Mouse (Mus musculus): Measurements from ENCODE around the gene Gm10226. TPM values are rescaled to one million over a fixed set of nuclear protein-coding genes. Genes with fewer than 3 reads are reported as not detected.
"Not testable (repeated sequence)": the region's sequence is repeated elsewhere in the genome, so short reads cannot be mapped to it uniquely, and the experiment has no call there.

The Gm10226 gene
- total RNA-seq (2021) (1 to 10 TPM; 3.9 to 7.2 TPM), polyA plus RNA-seq (2012; rRNA removed) (not detected in 2 replicates)
- long read RNA-seq: 0 reads

GRCm38 (mm10) chr17:21691560-21691959, at the start of gene Gm10226:
Gene Gm10226, plus strand, starts transcription at chr17:21691860.
- no peak for DNase-seq

- DNase-seq: peak; percentile 85
These were observed 42.9 kb upstream of the Gm10226 start for GRCm38 (mm10) chr17:21648791-21649190.

DNA sequence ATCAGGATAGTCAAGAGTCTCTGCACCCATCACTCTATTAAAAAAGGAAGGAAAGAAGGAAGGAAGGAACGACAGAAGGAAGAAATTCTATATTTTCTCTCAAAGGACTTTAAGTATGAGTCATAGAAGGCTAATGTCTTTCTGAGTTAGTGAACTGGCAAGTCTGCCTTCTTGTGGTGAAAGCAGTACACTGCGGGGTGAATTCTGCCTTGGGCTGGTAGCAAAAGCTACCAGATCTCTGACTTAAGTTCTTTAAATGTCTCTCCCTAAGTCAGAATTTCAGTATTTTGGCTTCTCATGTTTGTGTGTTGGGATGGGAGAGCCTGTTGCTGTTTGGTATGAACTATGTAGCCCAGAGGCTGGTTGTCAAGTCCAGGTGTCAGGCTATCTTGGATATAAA, 41.7 kb upstream of the Gm10226 start:
- no peak for DNase-seq

DNA sequence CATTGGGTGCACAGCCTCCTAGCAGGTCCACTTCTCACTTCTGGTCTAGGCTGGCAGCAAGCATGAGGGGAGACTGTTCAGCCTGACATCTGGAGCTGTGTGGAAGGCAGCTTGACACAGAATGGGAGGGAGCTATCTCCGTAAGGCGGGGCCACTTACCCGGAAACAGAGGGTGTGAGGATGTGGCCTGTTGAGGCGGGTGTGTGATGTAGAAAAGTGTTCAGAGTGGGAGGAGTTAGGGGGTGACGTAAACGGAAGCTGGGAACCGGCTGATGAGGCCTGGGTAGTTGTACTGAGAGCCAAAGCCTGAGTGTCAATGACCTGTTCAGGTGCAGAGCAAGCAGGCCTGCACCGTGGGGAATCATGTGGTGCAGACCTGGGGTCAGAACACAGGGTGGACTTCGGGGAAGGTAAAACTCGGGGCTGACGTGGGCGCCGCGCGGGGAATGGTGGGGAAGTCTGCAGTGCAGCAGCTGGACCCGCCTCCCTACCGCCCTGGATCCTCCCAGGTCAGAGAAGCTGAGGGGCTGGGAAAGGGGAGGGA, 41.2 kb upstream of the Gm10226 start, which contains the start of gene Zfp983:
Gene Zfp983, plus strand, starts transcription at position 261 of the 544 bp plus-strand sequence.
- peak; percentile 89 for DNase-seq

DNA sequence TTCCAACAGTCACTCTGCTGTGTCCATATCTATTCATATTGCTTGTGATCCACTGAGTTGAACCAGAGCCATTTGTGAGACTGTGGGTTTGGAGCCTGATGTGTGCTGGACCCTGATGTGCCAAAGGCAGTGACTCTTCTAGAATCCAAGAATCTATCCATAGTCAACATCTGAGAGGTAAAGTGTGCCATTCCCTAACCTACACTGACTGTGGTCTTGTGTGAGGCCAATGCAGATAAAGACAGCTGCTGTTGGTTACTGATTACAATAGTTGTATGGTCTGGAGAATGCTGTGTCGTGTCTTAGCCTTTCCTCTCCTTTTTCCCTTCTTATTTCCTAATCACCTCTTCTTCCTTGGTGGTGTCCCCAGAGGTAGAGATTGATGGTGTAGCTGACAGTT, 12.8 kb upstream of the Gm10226 start:
- not testable (repeated sequence) for DNase-seq

DNA sequence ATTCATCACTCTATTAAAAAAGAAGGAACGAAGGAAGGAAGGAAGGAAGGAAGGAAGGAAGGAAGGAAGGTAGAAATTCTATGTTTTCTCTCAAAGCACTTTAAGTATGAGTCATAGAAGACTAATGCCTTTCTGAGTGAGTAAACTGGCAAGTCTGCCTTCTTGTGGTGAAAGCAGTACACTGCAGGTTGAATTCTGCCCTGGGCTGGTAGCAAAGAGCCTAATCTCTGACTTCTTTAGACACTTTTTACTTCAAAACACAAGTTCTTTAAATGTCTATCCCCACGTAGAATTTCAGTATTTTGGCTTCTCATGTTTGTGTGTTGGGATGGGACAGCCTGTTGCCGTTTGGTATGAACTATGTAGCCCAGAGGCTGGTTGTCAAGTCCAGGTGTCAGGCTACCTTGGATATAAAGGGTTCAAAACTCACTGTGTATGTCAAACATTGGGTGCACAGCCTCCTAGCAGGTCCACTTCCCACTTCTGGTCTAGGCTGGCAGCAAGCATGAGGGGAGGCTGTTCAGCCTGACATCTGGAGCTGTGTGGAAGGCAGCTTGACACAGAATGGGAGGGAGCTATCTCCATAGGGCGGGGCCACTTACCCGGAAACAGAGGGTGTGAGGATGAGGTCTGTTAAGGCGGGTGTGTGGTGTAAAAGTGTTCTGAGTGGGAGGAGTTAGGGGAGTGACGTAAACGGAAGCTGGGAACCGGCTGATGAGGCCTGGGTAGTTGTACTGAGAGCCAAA, 12.2 kb upstream of the Gm10226 start:
- DNase-seq: peak; percentile 93

DNA sequence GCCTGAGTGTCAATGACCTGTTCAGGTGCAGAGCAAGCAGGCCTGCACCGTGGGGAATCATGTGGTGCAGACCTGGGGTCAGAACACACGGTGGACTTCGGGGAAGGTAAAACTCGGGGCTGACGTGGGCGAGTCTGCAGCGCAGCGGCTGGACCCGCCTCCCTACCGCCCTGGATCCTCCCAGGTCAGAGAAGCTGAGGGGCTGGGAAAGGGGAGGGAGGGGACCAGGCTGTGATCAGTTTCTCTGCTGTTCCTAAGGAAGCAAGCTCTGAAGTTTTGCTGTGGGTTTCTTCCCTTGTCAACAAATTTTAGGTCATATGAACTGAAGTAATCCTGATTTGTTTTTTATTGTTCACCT, 11.7 kb upstream of the Gm10226 start:
- not testable (repeated sequence) for DNase-seq

DNA sequence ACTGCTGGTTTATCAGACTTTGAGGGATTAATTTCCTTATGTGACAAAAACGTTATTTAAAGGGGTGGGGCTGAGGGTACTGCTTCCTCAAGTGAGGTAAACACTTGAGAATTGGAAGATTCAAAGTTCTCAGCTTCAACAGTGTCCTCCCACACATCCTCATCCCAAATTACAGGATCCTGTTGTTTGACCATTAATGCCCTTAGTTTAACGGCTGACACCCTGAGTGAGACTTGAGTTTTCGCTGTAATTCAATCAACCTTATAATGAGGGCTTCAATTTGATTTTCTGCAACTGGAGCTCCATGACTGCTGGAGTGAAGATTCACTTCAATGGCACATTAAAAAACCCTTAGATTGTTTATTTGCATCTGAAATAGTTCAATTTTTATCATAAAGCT, 1.7 kb downstream of the Gm10226 start:
- DNase-seq: no peak

GRCm38 (mm10) chr17:21696073-21696472, 4.4 kb downstream of the Gm10226 start:
- DNase-seq: no peak

- no peak for DNase-seq
These were observed 10.9 kb downstream of the Gm10226 start for GRCm38 (mm10) chr17:21702281-21703240.

GRCm38 (mm10) chr17:21703414-21703813, 11.8 kb downstream of the Gm10226 start:
- no peak for DNase-seq

DNA sequence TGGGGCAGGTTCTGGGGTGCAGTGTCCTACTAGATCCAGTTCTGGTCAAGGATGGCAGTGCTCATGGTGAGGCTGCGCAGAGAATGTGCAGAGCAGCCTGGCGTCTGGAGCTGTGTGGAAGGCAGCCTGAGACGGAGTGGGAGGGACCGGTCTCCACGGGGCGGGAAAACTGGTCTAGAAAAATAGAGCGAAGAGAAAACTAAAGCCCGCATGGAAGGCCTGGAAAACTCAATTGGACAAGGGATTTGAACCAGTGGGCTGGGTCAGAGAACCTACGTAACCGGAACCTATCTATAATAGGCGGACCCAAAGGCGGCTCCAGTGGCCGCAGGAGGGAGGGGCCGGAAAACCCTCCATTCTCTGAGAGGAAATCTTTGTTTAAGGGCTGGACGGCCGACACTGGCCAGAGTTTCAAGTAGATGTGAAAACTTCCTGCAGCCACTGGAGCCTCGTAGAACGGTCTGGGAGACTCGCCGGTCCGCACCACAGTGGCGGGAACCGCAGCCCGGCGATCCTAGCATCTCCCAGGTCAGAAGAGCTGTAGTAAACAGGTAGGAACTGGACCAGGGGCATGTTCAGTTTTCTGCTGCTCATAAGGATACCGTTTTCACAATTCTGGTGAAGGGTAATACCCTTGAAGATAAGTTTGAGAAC, 15.8 kb downstream of the Gm10226 start, which contains the start of gene Zfp760:
Gene Zfp760, plus strand, starts transcription at position 399 of the 654 bp plus-strand sequence.
- peak; percentile 91 for DNase-seq

- DNase-seq: no peak
These were observed 16.7 kb downstream of the Gm10226 start for GRCm38 (mm10) chr17:21708401-21708800.

DNA sequence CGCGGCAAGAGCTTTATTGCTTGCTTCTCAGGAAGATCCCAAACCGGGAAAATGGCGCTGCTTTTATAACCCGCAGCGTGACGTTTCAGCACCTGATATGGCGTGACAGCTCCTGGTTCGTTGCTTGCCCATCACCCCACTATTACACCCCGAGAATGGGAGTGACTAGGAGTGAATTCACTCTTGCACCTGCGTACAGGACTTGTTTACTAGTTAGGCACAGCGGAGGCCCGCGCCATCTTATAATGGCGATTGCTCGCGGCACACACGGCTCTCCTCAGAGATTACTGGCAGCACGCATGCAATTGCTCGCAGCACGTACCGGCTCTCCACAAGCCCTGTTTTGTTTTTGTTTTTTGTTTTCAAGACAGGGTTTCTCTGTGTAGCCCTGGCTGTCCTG, 38.8 kb downstream of the Gm10226 start, which contains the start of gene Zfp229:
Gene Zfp229, plus strand, starts transcription at position 301 of the 400 bp plus-strand sequence.
- DNase-seq: not testable (repeated sequence)

DNA sequence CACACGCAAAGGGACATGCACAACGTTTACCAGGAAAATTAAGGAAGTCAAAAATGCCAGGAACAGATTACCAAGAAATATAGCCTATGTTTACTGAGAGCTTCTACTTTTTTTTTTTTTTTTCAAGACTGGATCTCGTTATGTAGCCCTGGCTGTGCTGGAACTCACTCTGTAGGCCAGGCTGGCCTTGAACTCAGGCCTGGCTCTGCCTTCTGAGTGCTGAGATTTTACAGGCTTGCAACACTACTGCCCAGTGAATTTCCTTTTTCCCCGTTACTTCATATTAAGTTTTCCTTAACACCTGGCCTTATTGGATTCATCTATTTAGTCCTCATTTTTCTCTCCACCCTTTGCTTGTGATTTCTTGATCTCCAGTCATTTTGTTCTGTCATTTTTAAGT, 41.4 kb downstream of the Gm10226 start:
- DNase-seq: peak; percentile 4

GRCm38 (mm10) chr17:21733529-21734031, 41.9 kb downstream of the Gm10226 start:
- DNase-seq: peak; percentile 86

Other genes starting within 250 kb of the Gm10226 start
- gene Zfp51, start 241.5 kb upstream of the Gm10226 start, total RNA-seq (2021): 1 to 10 TPM; 6.3 to 9.7 TPM
- 0.06 and 0.07 TPM in 2 replicates for gene Zfp51, start 241.5 kb upstream of the Gm10226 start, polyA plus RNA-seq (2012; rRNA removed)
- gene Zfp53, start 202.9 kb upstream of the Gm10226 start, total RNA-seq (2021): 1 to 10 TPM; 3.2 to 4.3 TPM
- gene Zfp53, start 202.9 kb upstream of the Gm10226 start, polyA plus RNA-seq (2012; rRNA removed): 0.86 and 1.0 TPM in 2 replicates
- 10 to 100 TPM; 19.7 to 40.9 TPM for gene Zfp52, start 156.3 kb upstream of the Gm10226 start, total RNA-seq (2021)
- 0.17 and 0.26 TPM in 2 replicates for gene Zfp52, start 156.3 kb upstream of the Gm10226 start, polyA plus RNA-seq (2012; rRNA removed)
- gene Zfp948, start 124.9 kb upstream of the Gm10226 start, total RNA-seq (2021): 10 to 100 TPM in 1 of 2 experiments, 1 to 10 TPM in 1; 5.7 to 14.8 TPM
- 0.21 and 0.27 TPM in 2 replicates for gene Zfp948, start 124.9 kb upstream of the Gm10226 start, polyA plus RNA-seq (2012; rRNA removed)
- gene Zfp983, start 41.2 kb upstream of the Gm10226 start, total RNA-seq (2021): 1 to 10 TPM; 4.3 to 7.5 TPM
- gene Zfp983, start 41.2 kb upstream of the Gm10226 start, polyA plus RNA-seq (2012; rRNA removed): 0.28 and 0.48 TPM in 2 replicates
- 1 to 10 TPM; 4.5 to 5.9 TPM for gene Zfp760, start 15.9 kb downstream of the Gm10226 start, total RNA-seq (2021)
- gene Zfp760, start 15.9 kb downstream of the Gm10226 start, polyA plus RNA-seq (2012; rRNA removed): 0.09 and 0.12 TPM in 2 replicates
- gene Zfp229, start 38.9 kb downstream of the Gm10226 start, total RNA-seq (2021): 10 to 100 TPM in 1 of 2 experiments, 1 to 10 TPM in 1; 7.0 to 10.7 TPM
- gene Zfp229, start 38.9 kb downstream of the Gm10226 start, polyA plus RNA-seq (2012; rRNA removed): 0.91 and 1.6 TPM in 2 replicates
- 1 to 10 TPM; 1.3 to 2.0 TPM for gene Zfp820, start 153.9 kb downstream of the Gm10226 start, total RNA-seq (2021)
- gene Zfp820, start 153.9 kb downstream of the Gm10226 start, polyA plus RNA-seq (2012; rRNA removed): 0.03 and 0.04 TPM in 2 replicates
- gene Zfp995, start 218.1 kb downstream of the Gm10226 start, total RNA-seq (2021): 1 to 10 TPM; 1.5 to 2.6 TPM
- not detected in 2 replicates for gene Zfp995, start 218.1 kb downstream of the Gm10226 start, polyA plus RNA-seq (2012; rRNA removed)